Mouse (Mus musculus): ENCODE results near the gene Gtpbp2. TPM values are rescaled to one million over a fixed set of nuclear protein-coding genes. Genes with fewer than 3 reads are reported as not detected.

The Gtpbp2 gene
- polyA plus RNA-seq, 1 experiment from 2014 or later, result 41.4 TPM

Other genes with a start within 250 kb of the Gtpbp2 start
- 1.1 and 1.2 TPM in 2 replicates for gene Vegfa, start 128.7 kb upstream of the Gtpbp2 start, polyA plus RNA-seq (2015; fragmentation: Nextera tagmentation; extraction: Ambion mirVana)
- gene Mrps18a, start 50.0 kb upstream of the Gtpbp2 start, polyA plus RNA-seq (2015; fragmentation: Nextera tagmentation; extraction: Ambion mirVana), result 59.7 and 62.6 TPM in 2 replicates
- gene Rsph9, start 16.8 kb upstream of the Gtpbp2 start, polyA plus RNA-seq (2015; fragmentation: Nextera tagmentation; extraction: Ambion mirVana), result 1.1 TPM in 2 replicates
- gene Mad2l1bp, start 7.5 kb upstream of the Gtpbp2 start, polyA plus RNA-seq (2015; fragmentation: Nextera tagmentation; extraction: Ambion mirVana), result 43.3 and 46.3 TPM in 2 replicates
- gene Polh, start 41.6 kb downstream of the Gtpbp2 start, polyA plus RNA-seq (2015; fragmentation: Nextera tagmentation; extraction: Ambion mirVana), result 14.4 and 15.2 TPM in 2 replicates
- gene Xpo5, start 41.8 kb downstream of the Gtpbp2 start, polyA plus RNA-seq (2015; fragmentation: Nextera tagmentation; extraction: Ambion mirVana), result 13.5 and 13.7 TPM in 2 replicates
- 26.2 and 28.7 TPM in 2 replicates for gene Polr1c, start 87.0 kb downstream of the Gtpbp2 start, polyA plus RNA-seq (2015; fragmentation: Nextera tagmentation; extraction: Ambion mirVana)
- 50.5 and 52.5 TPM in 2 replicates for gene Yipf3, start 87.0 kb downstream of the Gtpbp2 start, polyA plus RNA-seq (2015; fragmentation: Nextera tagmentation; extraction: Ambion mirVana)
- gene Lrrc73, start 92.5 kb downstream of the Gtpbp2 start, polyA plus RNA-seq (2015; fragmentation: Nextera tagmentation; extraction: Ambion mirVana), result 0.08 TPM in 1 of 2 replicates, not detected in the other
- 8.9 and 10.9 TPM in 2 replicates for gene Tjap1, start 122.0 kb downstream of the Gtpbp2 start, polyA plus RNA-seq (2015; fragmentation: Nextera tagmentation; extraction: Ambion mirVana)
- gene Dlk2, start 136.4 kb downstream of the Gtpbp2 start, polyA plus RNA-seq (2015; fragmentation: Nextera tagmentation; extraction: Ambion mirVana), result 0.06 and 0.07 TPM in 2 replicates
- 1.7 and 2.0 TPM in 2 replicates for gene Abcc10, start 167.3 kb downstream of the Gtpbp2 start, polyA plus RNA-seq (2015; fragmentation: Nextera tagmentation; extraction: Ambion mirVana)
- 0.78 and 1.3 TPM in 2 replicates for gene Zfp318, start 222.7 kb downstream of the Gtpbp2 start, polyA plus RNA-seq (2015; fragmentation: Nextera tagmentation; extraction: Ambion mirVana)

All from liver, embryonic 16.5 days (tissue).